Mouse (Mus musculus): Measurements from ENCODE around the gene 1700113H08Rik. TPM values are rescaled to one million over a fixed set of nuclear protein-coding genes. Genes with fewer than 3 reads are reported as not detected.
A peak's percentile ranks its signal among the peaks of the same experiment; 100 is the strongest.

Gene 1700113H08Rik
- total RNA-seq, 2 experiments from 2014 or later: not detected

DNA sequence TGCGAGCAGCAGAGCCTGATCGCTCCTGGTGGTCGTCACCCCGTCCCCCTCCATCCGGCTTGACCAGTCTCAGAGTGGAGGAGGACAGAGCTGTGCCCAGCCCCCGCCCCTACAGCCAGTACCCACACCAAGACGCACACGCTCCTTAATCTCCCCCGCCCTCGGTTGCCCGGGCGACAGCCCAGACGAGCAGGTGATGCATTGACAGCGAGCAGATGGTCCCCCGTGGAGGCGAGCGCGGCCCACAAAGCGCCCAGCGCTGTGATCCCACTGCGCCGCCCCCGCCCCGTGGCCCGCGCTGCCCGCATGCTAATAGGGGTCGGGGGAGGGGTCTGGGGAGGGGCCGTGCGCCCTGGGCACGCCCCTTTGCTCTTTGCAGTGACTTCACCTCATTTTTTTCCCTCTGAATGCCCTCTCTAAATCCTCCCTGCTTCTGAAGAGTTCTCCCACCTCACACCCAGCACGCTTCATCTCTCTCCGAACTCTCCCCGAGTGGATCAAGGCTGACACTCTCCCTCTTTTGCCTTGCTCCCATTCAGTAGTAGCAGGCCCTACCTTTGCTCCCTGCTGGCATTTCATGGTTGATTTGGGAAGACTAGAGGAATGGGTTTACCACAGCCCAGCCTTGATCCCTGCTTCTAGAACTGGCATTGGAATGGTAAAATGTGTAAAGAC, 543 bp downstream of the 1700113H08Rik start:
- peak; percentile 64 to 82 for DNase-seq (ENCODE audit: low spot score in 2 of 2)
- intact Hi-C loops (cut with DNase I): no loop called here

DNA sequence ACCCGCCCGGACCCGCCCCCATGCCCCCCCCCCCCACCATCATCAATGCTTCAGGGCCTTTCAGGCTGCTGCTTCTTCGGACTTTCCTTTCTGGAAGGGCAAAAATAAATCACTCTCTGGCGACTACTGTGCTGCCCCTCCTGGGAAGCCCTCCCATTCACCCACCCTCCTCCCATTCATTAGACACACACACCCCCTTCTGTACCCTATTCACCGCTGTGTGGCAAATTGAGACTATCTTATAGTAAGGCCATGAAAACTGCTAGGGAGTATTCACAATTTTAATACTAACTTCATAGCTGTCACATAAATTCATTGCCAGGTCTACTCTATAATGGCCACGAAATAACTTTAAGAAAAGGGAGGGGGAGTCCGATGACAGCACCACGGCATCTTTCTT, 1.1 kb downstream of the 1700113H08Rik start:
- intact Hi-C loops (cut with DNase I): no loop called here
- no peak for DNase-seq (ENCODE audit: low spot score in 2 of 2)

DNA sequence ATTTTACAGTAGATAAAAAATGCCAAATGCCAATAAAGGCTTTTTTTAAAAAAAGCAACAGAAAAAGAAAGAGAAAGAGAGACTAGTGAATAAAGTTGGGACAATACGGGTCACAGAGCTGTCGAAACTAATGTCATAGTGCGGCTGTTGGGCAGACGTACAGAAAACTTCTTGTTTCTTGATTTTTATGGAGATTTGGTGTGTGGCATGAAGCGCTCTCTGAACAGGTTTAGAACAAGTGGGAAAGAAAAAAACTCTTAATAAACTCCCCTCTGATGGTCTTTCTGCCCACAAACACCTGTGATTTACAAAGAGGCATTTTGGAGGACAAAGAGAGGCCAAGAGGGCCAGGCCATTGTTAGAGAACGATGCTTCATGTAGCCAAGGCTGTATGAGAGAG, 1.6 kb downstream of the 1700113H08Rik start:
- intact Hi-C loops (cut with DNase I): no loop called here
- no peak for DNase-seq (ENCODE audit: low spot score in 2 of 2)

DNA sequence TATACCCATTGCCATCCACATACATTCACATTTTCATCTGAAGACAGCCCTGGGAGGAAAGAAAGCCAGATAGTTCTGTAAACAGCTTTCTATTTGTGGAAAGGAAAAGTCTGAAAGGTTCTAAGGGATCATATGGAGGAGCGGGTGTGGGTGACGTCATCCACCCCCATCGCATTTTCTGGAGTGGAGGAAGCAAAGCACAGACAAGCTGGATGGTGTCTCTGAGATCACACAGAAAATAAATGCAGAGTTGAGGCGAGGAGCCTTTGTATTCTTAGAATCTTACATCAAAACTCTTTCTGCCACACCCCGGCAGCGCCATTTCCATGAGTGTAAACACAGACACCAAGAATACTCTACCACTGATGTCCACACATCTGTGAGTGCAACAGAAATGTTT, 26.4 kb downstream of the 1700113H08Rik start:
- intact Hi-C loops (cut with DNase I): no loop called here
- DNase-seq (ENCODE audit: low spot score in 2 of 2): peak; percentile 65 to 73

DNA sequence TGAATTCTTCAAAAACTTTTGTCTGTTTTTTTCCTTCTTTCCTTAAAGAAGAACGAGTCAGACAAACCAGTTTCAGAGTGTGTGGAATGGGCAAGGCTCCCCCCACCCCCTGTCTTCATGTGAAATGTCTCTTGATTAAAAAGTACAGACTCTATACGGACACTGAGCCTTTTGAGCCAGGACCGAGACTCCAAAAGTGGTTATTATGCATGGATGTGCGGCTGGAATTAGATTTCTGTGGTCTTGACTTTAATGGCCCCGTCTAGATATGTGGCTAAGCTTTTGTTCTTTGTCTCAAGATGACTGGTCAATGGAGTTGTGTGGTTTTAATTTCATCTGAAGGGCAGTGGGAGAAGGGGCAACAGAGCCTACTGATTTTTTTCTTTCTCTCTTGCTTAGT, 29.8 kb downstream of the 1700113H08Rik start:
- DNase-seq (ENCODE audit: low spot score in 2 of 2): no peak
- intact Hi-C loops (cut with DNase I): no loop called here

DNA sequence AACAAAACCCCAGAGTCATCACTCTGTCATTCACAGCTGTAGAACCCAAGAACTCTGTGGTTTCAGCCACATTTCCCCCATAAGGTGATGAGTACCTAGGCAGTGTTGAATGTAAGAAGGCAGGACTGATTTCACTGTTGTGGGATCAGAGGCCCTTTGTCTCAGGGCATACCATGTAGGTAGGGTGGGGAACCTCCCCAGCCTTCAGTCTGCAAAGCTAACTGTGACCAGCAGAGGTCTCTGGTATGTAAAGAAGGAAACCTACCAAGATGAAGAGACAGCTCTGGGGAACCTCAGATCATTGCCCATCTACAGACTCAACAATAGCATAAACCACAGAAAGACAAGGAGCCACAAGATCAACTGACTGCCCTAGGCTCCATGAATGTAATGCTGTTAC, 36.4 kb downstream of the 1700113H08Rik start:
- peak in 1 of 2 experiments; percentile 28 for DNase-seq (ENCODE audit: low spot score in 2 of 2)
- intact Hi-C loops (cut with DNase I): loop anchor here (2.0 to 5.0 kb wide), 2 partner anchors 67 to 411 kb away; no protein-coding TSS in a partner anchor

DNA sequence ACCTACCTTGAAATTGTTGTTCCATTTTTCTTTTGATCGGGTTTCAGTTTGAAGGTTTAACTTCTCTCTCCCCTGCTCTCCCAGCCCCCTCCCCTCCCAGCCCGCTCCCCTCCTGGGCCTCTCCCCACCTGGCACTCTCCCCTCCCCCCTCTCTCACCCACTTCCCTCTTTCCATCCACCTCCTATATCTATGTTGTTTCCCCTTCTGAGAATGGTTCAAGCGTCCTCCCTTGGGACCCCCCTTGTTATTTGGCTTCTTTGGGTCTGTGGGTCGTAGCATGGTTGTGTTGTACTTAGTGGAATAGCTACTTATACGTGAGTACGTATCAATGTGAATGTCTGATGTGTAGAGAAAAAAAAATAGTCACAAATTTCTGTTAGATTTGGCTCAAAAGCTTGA, 40.9 kb downstream of the 1700113H08Rik start:
- no peak for DNase-seq (ENCODE audit: low spot score in 2 of 2)
- intact Hi-C loops (cut with DNase I): no loop called here

DNA sequence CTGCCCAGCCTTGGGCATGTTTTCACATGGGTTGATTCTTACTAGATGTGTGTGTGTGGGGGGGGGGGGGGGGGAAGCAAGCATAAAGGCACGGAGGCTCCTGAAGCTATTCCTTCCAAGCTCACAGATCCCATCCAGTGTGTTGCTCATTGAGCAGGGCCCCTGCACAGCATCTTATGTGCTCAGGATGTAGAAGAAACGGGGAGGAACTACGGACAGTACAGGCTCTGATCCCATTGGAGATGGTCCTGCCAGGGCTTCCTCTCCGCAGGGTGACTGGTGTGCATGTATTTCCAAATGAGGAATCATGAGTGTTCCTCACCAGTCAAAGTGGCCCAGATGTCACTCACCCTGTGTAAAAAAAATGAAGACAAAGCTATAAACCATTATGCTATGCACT, 42.8 kb downstream of the 1700113H08Rik start:
- no peak for DNase-seq (ENCODE audit: low spot score in 2 of 2)
- intact Hi-C loops (cut with DNase I): no loop called here

DNA sequence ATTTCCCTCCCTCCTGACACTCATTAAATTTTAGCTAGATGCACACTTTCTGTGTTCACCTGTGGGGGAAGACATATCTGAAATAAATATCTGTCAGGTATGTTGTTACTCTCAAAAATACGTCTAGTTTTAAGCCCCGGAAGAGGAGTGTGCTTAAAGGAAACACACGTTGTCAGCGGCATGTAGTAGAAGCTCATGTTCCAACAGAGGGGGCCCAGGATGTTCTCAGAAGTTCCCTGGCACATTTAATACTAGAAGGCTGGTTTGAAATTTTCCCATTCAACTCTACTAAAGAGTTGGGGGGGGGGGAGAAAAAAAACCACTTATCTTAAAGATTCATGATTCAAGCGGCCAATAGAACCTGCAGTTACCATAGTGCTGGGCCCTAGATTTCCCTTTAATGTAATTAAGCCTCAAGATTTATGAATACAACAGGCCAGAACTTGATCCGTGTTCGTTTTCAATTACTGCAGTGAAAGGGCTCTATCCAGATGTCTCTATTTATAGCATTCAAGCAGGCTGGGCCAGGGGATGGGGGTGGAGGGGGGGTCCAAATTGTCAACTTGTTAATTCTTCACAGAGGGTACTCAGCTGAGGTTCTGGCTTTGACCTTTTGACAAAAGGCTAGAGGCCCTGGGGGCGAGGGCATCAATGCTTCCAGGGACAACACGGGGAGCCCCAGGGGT, 43.6 kb downstream of the 1700113H08Rik start:
- intact Hi-C loops (cut with DNase I): no loop called here

DNA sequence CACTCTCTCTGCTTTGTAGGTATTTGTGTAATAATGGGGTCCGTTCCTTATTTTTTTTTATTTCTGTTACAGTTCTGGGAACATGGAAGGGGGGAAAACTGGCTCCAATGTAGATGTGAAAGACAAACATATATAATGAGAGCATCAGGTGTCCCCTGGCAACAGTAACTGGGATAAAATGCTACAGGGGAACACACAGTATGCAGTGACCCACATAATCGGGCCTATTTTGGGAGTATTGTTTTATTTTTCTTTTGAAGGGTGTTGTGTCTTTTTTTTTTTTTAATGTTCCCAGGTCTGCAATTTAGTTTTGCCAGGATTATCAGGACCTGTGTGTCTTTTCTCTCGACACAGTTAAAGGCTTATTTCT, 44.1 kb downstream of the 1700113H08Rik start:
- DNase-seq (ENCODE audit: low spot score in 2 of 2): no peak
- intact Hi-C loops (cut with DNase I): no loop called here

More for the DNA sequence above, 43.6 kb downstream of the 1700113H08Rik start:
- DNase-seq (ENCODE audit: low spot score in 2 of 2): no peak

DNA sequence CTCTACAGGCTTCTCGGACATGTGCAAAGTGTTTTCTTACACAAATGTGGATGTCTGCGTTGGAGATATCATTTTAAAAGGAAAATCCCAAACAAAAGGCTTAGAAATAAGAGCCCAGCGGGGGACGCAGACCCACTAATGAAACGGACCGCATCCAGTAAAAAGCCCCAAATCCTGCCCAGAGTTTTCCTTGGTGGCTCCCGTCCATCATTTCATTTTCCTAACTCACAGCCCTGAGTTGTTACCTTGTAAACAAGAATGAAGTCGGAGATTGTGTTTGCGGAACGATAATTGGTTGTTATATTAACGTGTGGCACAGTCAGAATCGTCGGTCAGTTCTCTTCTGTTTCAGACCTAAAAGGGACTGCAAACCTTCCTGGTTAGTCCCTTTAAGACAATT, 44.6 kb downstream of the 1700113H08Rik start:
- intact Hi-C loops (cut with DNase I): no loop called here

DNA sequence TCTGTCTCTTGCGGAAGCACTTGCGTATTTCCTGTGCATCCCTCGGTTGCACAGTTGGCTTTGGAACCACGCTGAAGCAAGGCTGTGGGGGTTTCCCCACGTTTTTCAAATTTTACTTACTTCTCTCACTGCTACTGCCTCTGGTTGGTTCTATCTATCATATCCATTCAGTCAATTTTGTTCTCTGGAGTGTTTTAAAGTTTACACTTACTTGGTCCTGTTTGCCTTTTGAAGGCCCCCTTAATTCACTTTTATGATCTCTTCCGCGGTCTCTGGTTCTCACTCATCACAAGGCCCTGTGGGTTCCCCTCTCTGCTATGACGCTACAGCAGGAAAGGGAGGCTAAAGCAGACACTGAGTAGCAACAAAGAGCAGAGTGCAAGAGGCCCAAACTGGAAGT, 45.4 kb downstream of the 1700113H08Rik start:
- intact Hi-C loops (cut with DNase I): no loop called here

More for the DNA sequence above, 44.6 kb downstream of the 1700113H08Rik start:
- no peak for DNase-seq (ENCODE audit: low spot score in 2 of 2)

DNA sequence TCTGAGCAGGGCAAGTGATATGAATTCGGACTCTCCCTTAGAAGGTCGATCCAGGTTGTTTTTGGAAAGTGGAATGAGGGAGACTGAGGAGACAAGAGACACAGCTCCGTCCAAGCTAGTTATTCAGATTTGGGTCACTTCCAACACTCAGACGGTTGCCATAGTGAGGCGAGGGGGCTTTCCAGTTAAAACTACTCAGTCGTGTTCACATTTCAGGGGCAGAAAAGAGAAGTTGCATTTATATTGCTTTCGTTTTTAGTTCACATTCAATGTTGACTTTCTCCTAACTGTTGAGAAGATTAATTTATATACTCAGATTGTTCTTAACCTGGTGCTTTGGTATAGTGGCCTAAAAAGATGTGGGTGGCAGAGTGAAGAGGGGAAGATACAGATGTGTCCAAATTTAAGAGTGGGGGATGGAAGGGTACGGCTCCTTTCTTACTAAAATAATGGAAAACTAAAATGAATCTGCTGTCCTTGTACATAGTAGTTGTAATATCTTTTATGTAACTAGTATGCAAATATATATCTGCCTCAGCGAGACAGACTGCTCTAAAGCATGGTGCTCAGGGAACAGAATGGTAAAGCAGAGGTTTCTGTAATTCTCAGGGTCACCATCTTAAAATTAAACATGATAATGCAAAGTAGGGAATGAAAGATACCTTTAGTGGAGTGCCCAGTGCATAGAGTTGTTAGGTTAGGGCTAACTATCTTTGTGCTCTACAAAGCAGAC, 49.9 kb downstream of the 1700113H08Rik start:
- intact Hi-C loops (cut with DNase I): no loop called here
- DNase-seq (ENCODE audit: low spot score in 2 of 2): no peak

More for the DNA sequence above, 45.4 kb downstream of the 1700113H08Rik start:
- no peak for DNase-seq (ENCODE audit: low spot score in 2 of 2)

DNA sequence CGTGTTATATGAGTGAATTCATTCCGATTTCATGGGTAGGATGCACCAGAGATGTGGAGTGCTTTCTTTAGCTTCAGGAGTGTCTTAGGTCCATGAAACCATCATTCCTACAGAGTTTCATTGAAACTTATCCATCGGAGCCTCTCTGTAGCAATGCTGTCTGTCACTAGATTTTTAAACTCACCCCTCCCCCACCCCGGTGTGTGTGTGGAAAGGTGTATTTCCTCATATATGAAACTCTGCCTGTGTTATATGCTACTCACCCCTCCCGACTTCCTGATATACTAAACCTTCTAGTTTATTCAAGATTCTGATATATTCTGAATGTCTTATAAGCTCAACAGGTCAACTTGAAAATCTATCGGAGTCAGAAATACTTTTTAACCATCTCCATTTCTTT, 50.5 kb downstream of the 1700113H08Rik start:
- no peak for DNase-seq (ENCODE audit: low spot score in 2 of 2)
- intact Hi-C loops (cut with DNase I): no loop called here

DNA sequence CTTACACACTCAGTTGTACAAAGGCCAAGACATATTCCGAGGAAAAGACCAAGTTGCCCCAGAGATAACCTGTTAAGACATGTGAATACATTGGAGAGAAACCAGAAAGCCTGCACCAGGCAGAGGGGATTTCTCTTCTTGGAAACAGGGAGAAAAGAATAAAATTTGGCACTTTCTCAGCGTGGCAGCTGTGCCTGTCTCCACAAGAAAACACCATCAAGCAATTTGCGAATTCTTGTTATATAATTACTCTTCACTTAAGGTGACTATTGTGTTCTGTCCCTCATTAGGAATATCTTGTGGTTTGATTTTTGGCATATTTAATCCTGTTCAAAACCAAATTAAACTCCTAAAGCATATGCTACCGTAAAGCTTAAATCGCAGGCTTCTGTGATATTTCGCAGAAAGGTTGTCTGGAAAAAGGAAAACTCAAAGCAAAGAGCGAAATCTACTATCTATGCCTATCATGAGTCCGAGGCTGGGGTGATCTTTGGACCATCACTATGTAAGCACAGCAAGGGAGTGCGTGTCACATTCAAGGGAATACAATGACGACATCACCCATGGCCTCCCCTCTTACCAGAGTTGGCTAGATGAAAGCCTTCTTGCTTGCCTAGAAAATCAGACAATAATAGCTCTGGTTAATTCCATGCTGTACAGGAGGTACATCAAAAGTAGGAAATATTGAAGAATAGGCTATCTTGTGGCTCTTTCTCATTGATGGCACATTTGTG, 51.4 kb downstream of the 1700113H08Rik start:
- DNase-seq (ENCODE audit: low spot score in 2 of 2): peak in 1 of 2 experiments; percentile 25
- intact Hi-C loops (cut with DNase I): no loop called here

DNA sequence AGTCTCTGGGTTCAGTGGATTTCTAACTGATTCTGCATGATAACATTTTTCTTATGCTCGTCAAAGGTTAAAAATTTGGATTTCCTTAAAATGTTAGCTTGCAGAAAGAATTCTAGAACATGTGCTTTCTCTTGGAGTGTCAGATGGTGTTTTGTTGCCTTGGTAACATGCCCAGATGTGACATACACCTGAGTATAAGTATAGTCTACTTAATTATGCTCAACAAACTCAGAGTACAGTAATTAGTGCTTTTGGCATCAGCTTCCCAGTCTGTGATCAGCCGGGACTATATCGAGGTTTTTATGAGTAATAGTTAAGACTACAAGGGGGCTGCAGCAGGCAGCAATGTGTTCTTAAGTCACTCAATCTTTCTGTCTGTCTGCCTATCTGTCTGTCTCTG, 53.1 kb downstream of the 1700113H08Rik start:
- no peak for DNase-seq (ENCODE audit: low spot score in 2 of 2)
- intact Hi-C loops (cut with DNase I): no loop called here

DNA sequence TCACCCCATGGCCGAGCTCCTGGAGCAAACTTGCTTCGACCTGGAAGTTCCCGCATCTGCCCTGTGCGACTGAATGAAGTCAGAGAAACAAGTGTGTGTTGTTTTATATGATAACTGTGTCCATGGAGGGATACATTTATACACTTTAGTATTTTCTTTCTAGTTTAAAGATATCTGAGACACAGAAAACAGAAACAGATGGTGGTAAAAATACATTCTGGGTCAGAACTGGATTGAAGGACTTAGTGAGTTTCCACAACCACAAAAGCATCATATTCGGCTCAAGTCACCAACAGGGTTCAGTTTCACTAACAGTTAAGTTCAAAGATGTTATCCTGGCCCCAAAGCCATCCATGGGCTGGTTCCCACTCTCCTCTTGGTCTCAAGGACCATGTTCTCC, 67.2 kb downstream of the 1700113H08Rik start:
- DNase-seq (ENCODE audit: low spot score in 2 of 2): no peak
- intact Hi-C loops (cut with DNase I): no loop called here

DNA sequence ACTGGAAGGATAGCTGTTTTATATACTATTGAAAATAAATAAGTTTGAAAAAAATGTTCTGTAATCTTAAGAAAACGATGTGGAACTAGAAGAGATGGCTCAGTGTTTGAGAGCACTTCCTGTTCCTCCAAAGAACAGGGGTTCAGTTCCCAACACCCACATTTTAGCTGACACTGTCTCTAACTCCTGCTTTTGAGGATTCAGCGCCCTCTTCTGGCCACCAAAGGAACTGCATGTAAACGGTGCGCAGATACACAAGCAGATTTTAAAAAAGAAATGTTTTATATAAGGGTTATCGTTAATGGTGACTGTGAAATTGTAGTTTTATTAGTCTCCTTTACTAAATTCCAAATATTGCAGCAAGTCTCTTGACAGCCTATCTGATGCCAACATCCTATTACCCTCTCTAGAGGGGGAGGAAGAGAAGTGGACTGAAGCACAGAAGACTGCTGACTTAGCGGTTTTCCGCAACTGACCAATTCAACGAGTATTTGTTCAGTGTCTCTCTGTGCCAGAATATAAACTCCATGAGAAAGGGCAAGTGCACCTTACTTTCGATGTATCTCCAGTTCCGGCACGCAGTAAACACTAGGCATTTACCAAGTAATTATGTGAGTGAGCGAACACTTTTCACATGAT, 68.5 kb downstream of the 1700113H08Rik start:
- intact Hi-C loops (cut with DNase I): no loop called here
- DNase-seq (ENCODE audit: low spot score in 2 of 2): no peak

DNA sequence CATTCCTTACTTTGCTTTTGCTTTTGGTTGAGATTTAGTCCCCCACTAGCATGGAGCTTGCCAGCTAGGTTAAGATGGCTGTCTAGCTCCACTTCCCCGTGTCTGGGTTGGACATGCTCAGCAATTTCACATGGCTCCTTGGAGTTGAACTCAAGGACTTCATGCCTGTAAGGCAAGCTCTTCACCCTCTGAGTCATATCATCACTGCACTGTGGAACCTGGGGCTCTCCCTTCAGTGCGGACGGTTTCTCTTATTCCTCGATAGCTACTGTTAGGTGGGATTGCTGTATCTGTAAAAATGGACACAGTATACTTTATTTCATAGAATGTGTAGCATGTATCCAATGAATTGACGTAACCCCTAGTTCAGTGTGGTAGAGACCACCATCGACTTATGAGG, 93.2 kb downstream of the 1700113H08Rik start:
- intact Hi-C loops (cut with DNase I): no loop called here
- no peak for DNase-seq (ENCODE audit: low spot score in 2 of 2)

All from left cerebral cortex, postnatal 36 days (tissue).